Mouse (Mus musculus): Measurements from ENCODE around the gene Tmem132a.

GRCm38 (mm10) chr19:10866351-10866750 is 3.4 kb downstream of the Tmem132a start:
- TF ChIP-seq CTCF (IDR thresholded peaks at IDR 0.05; ENCODE audit: low read depth): no peak
- TF ChIP-seq EP300 (IDR thresholded peaks at IDR 0.05; ENCODE audit: low read depth): no peak

Measured in liver, postnatal 0 days (tissue).